Mouse (Mus musculus): ENCODE measurements around the gene Scn1b. TPM values are rescaled to one million over a fixed set of nuclear protein-coding genes. Genes with fewer than 3 reads are reported as not detected.

The Scn1b gene
- total and polyA plus RNA-seq, 3 experiments: 0.30 TPM; not detected in 2

- Histone ChIP-seq H3K4me3 (replicated peaks in 1 of 3; ENCODE audit: low read depth in 2 of 3, low read length in 2 of 3, poor library complexity in 1 of 3) (no peak overlapping the region), H3K9me3 (replicated peaks; ENCODE audit: low read length) (peaks cover 3% of the 10 kb centered on the region), H3K4me2 (ENCODE audit: insufficient read depth, low read depth, poor library complexity, severe bottlenecking) (peak overlapping the region; percentile 30; the same call in 1 of the 2 replicates), H3K9ac (ENCODE audit: insufficient read depth, low read depth) (no peak overlapping the region), H3K27ac (ENCODE audit: insufficient read depth, low read depth) (no peak overlapping the region), H3K27me3 (replicated peaks) (no peaks in the 10 kb centered on the region), H3K79me2 (replicated peaks; ENCODE audit: control insufficient read depth, extremely low read depth, insufficient read depth, poor library complexity, severe bottlenecking) (no peaks in the 10 kb centered on the region), H3K36me3 (replicated peaks in 1 of 2; ENCODE audit: control insufficient read depth in 1 of 2, insufficient read depth in 1 of 2, low read length in 1 of 2) (peaks cover 0 to 67% of the 10 kb centered on the region in 2 experiments), H3K4me1 (ENCODE audit: control insufficient read depth in 1 of 2, insufficient read depth in 2 of 2) (peaks cover 11 to 23% of the 10 kb centered on the region in 2 experiments)
- TF ChIP-seq MEF2A (IDR thresholded peaks at IDR 0.05; ENCODE audit: borderline replicate concordance, low read depth, low read length) (peak; percentile 24; the same call in 1 of the 2 replicates), BHLHE40 (IDR thresholded peaks at IDR 0.05; ENCODE audit: low read depth, low read length) (peak; percentile 91), ETS1 (conservative IDR thresholded peaks at IDR 0.05; ENCODE audit: low read depth, low read length) (peak; percentile 89), MXI1 (IDR thresholded peaks at IDR 0.05; ENCODE audit: low read depth, low read length) (peak; percentile 93), ZMIZ1 (IDR thresholded peaks at IDR 0.05; ENCODE audit: low read depth, low read length) (no peak), ZNF384 (IDR thresholded peaks at IDR 0.05; ENCODE audit: low read depth, low read length) (no peak), TCF12 (IDR thresholded peaks at IDR 0.05; ENCODE audit: low read depth, low read length) (no peak), IRF4 (IDR thresholded peaks at IDR 0.05; ENCODE audit: low read depth, low read length) (peak; percentile 82), JUND (conservative IDR thresholded peaks at IDR 0.05; ENCODE audit: low read depth, low read length) (peak; percentile 95), CHD1 (IDR thresholded peaks at IDR 0.05; ENCODE audit: low read depth, low read length) (no peak), SIN3A (IDR thresholded peaks at IDR 0.05; ENCODE audit: low read length) (peak; percentile 86), MYC (IDR thresholded peaks at IDR 0.05; ENCODE audit: low read depth, low read length) (peak; percentile 68; the same call in 1 of the 2 replicates), MAX (IDR thresholded peaks at IDR 0.05; ENCODE audit: low read length) (peak; percentile 76), MAFK (IDR thresholded peaks at IDR 0.05; ENCODE audit: insufficient replicate concordance, low read length) (peak; percentile 34; the same call in 1 of the 2 replicates), EP300 (IDR thresholded peaks at IDR 0.05; ENCODE audit: low read length) (peak; percentile 63; the same call in 1 of the 2 replicates), HCFC1 (IDR thresholded peaks at IDR 0.05; ENCODE audit: low read depth, low read length) (peak; percentile 29; the same call in 1 of the 2 replicates), ELF1 (IDR thresholded peaks at IDR 0.05; ENCODE audit: low read depth, low read length) (peak; percentile 37), JUN (IDR thresholded peaks at IDR 0.05; ENCODE audit: insufficient read depth, low read depth, low read length) (peak; percentile 88), KAT2A (IDR thresholded peaks at IDR 0.05; ENCODE audit: insufficient replicate concordance, low read length) (no peak)
- dilution Hi-C loops (cut with MboI; ENCODE audit: extremely low pct_ligation_motif_present, extremely low pct_unique_long_range_greater_than_20kb, low sequenced_read_pairs): no loop called here
- in situ Hi-C loops (cut with MboI; ENCODE audit: low pct_ligation_motif_present, low pct_unique_long_range_greater_than_20kb, low sequenced_read_pairs): no loop called here
- peak; percentile 80 for DNase-seq (ENCODE audit: extremely low read depth)
Measured at GRCm38 (mm10) chr7:31100786-31101185, 26.0 kb downstream of the Scn1b start.

- dilution Hi-C loops (cut with MboI; ENCODE audit: extremely low pct_ligation_motif_present, extremely low pct_unique_long_range_greater_than_20kb, low sequenced_read_pairs): no loop called here
- Histone ChIP-seq H3K4me1 (ENCODE audit: control insufficient read depth in 1 of 2, insufficient read depth in 2 of 2) (peaks cover 6 to 16% of the 10 kb centered on the region in 2 experiments), H3K4me3 (replicated peaks in 1 of 3; ENCODE audit: low read depth in 2 of 3, low read length in 2 of 3, poor library complexity in 1 of 3) (no peak overlapping the region), H3K9me3 (replicated peaks; ENCODE audit: low read length) (peaks cover 3% of the 10 kb centered on the region), H3K79me2 (replicated peaks; ENCODE audit: control insufficient read depth, extremely low read depth, insufficient read depth, poor library complexity, severe bottlenecking) (no peaks in the 10 kb centered on the region), H3K27ac (ENCODE audit: insufficient read depth, low read depth) (no peak overlapping the region), H3K4me2 (ENCODE audit: insufficient read depth, low read depth, poor library complexity, severe bottlenecking) (no peak overlapping the region), H3K27me3 (replicated peaks) (peaks cover 6% of the 10 kb centered on the region), H3K9ac (ENCODE audit: insufficient read depth, low read depth) (no peak overlapping the region), H3K36me3 (replicated peaks in 1 of 2; ENCODE audit: control insufficient read depth in 1 of 2, insufficient read depth in 1 of 2, low read length in 1 of 2) (peaks cover 0 to 58% of the 10 kb centered on the region in 2 experiments)
- in situ Hi-C loops (cut with MboI; ENCODE audit: low pct_ligation_motif_present, low pct_unique_long_range_greater_than_20kb, low sequenced_read_pairs): loop anchor here (5.0 kb wide), 2 partner anchors 37 to 78 kb away; no protein-coding TSS in a partner anchor
- no peak for DNase-seq (ENCODE audit: extremely low read depth)
- TF ChIP-seq TBP (conservative IDR thresholded peaks at IDR 0.05; ENCODE audit: low read depth, low read length) (no peak), CTCF (conservative IDR thresholded peaks at IDR 0.05 in 1 of 2, IDR thresholded peaks at IDR 0.05 in 1 of 2; ENCODE audit: low read depth in 2 of 2, low read length in 2 of 2) (peak; percentile 19 to 31)
Measured at GRCm38 (mm10) chr7:31099612-31099982, 27.2 kb downstream of the Scn1b start.
